Mouse (Mus musculus) urinary bladder, postnatal 4 days (tissue): ENCODE data around the gene Klf13.
A peak's percentile ranks its signal among the peaks of the same experiment; 100 is the strongest.

Experiments used
- DNase-seq, 2 experiments: peaks; one replicate each; pipeline ENCODE4 v3.0.0; 2021 to 2022; ENCODE audit warnings: low spot score in 2 of 2

The Klf13 gene

DNA sequence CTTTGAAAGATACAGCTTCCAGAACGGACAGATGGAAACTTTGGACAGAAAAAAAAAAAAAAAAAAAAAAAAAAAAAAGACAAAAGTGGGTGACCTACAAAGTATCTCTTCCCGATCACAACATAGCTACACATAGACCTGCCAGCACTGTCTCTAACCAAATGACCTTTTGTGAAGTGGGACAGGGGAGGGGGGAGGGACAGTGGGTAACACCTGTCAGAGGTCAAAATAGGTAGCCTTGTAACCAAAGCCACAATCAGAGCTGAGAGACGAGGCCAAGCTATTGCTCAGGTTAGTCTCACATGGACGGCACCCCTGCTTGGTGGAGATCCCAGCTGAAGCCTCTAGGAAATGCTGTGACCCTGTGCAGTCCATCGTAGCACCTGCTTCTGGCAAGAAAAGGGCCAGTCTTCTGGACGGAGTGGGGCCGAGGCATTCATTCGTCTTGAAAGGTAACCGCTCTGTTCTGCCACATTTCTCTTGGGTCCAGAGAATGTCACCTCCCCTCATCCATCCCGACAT, 51.1 kb downstream of the Klf13 start:
- DNase-seq = no peak

DNA sequence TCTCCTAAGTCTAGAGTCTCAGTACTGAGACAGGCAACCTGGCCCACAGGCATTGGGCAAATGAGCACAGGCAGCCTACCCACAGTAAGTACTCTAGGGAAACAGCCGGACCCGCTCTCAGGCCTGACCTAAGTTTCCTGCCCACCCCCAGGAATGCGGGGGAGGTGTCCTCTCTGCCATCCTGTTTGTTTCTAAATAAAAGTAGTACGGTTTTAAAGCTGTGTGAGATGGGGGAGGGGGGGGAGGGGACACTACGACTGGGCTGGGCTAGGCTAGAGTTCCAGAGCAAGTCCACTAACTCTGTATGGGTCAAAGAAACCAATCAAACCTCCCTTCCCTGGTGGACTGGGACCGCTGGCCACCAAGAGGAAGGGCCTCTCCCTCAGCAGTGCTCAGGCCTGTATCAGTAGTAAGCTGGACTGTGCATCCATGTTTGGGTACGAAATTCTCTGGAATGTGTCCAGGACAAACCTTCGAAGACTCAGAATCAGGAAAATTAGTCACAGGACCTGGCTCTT, 51.6 kb downstream of the Klf13 start:
- no peak for DNase-seq

DNA sequence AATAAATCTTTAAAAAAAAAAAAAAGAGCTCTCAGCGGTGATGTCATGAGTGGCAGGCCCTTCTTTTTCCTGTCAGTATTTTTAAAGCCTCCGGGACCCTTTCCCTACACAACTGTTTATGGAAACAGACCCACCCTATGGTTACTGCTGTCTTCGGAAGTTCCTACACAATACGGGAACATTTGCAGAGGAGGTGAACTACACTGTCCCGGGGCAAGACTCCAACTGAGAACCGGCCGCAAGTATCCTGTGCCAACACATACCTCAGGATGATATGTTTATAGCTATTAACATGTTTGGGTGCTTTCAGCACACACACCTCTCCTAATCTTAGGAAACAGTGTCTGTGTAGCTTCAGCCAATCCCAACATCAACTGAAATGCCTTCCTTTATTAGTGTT, 53.7 kb downstream of the Klf13 start:
- no peak for DNase-seq

DNA sequence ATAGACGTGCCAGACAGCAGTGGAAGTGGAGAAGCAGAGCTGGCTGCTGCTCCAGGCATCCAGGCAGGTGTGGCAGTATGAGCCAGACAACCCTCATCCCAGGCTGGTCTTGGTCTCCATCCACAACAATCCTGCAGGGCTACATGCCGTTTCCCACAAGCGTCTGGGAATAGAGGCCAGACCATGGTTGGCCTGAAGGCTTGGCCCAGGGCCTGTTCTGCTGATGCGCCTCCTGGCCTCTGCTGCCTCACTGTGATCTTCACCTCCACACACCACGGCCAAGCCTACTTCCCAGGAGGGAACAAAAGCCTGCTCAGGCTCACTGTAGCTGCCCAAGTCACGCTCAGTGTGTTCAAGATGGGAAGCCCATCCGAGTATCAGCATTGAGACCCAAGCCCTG, 56.0 kb downstream of the Klf13 start:
- no peak for DNase-seq

GRCm38 (mm10) chr7:63879583-63879982, 59.1 kb downstream of the Klf13 start:
- no peak for DNase-seq

GRCm38 (mm10) chr7:63877610-63878009, 61.1 kb downstream of the Klf13 start:
- DNase-seq = no peak

DNA sequence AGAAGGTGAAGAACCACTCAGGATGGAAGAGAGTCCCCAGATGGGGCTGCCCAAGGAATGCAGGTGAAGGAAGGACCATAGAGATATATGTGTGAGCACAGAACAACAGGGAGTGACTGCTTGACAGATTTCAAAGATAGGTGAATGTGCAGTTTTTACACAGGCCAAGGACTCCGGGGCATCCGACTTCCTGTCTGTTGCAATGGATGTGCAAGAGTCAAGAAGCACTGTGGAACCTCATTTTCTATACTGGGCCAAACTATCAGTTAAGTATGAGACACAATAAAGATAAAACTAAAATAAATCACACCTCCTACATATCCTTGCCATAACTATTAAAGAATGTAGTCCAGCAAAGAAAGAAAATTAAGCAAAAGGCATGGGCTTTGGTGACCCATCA, 62.1 kb downstream of the Klf13 start:
- no peak for DNase-seq

DNA sequence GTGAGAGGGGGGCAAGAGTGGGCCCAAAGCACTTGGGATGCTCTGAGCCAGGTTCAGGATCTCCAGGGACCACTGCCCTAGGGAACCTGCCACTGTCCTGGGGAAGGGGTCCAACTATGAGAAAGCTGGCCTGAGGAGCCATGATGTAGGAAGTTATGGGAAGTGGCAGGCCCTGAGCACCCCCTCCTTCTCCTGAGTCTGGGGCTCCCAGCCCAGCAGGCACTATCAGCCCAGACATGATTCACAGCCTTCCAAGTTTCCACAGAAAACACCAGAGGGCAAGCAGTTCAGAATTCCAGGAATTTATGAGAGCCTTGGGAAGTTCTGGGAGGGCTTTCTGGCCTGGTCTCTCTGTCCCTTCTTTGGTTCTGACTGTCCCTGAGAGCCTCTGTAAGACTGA, 63.0 kb downstream of the Klf13 start:
- DNase-seq = no peak

DNA sequence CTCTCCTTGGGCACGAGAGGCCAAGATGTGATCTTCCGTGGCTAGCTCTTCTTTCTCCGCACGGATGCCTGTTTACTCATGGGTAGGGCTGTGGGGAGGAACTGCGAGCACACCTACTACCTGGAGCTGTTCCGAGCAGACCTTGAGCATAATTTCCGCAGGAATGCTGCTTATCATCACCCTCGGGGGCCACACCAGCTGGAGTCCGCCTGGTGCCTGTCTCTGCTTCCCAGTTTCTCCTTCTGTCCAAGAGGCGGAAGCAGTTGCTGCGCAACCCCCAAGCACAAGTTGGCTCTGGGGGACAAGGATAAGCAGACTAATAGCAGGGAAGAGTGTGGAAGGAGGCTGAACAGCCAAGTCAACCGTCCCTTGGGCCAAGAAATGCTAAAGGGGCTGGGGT, 64.8 kb downstream of the Klf13 start:
- DNase-seq = no peak

- DNase-seq = no peak
Observed at GRCm38 (mm10) chr7:63871698-63872097, 67.0 kb downstream of the Klf13 start.

DNA sequence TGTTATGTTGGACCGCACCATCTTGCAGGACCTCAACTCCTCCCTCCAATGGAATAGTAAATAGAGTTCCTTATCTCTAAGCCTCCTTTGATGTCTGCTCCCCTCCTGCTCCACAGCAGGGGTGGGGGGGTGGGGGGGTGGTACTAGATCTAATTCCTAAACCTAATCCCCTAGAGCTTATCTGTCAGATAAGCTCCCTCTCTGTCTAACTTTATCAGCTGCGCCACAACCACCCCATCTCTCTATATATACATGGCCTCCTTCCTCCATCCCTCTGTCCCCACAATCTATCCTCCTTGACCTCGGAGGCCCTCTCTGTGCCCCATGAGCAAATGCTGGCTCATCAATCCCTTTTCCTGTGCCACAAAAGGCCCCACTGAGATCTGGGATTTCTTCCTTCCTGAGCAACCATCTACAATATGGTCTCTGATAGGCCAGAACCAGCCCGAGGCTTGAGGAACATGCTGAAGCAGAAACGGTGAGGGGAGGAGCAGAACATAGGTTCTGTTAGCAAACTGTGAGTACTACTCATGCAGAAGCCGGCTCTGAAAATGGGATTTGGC, 70.3 kb downstream of the Klf13 start:
- no peak for DNase-seq

- no peak for DNase-seq
Observed at GRCm38 (mm10) chr7:63865911-63866310, 72.8 kb downstream of the Klf13 start.

DNA sequence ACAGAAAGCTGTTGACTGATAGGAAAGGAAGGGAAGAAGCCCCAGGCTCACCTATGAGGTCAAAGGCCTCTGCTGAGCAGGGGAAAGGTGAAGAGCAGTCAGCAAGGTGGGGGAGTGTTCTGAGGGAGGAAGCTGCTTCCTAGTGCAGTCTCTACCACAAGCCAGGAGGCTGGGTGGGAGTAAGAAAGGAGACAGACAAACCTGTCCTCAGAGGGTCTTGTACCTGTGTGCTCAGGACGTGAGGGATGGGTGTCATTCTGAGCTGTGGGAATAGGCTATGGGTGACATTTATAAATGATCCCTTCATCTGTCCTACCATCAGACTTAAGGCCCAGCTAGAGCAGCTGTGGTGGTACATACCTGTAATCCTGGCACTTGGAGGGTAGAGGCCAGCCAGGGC, 75.7 kb downstream of the Klf13 start:
- DNase-seq = no peak

DNA sequence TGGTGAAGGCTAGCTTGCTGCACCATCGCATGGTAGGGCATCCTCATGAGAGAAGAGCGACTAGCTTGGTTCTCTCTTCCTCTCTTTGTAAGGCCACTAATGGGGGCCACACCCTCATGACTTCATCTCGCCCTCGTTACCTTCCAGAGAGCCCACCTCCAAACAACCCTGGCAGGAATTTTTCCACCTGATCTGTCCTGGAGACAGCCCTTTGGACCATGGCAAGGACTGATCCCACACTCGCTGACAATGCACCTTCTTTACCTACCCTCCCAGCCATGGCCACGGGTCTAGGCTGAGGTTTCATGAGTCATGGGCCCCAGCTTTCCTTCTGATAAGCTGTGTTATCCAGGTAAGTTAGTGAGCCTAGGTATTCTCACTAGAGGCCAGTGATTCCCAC, 77.6 kb downstream of the Klf13 start:
- DNase-seq = no peak

GRCm38 (mm10) chr7:63858571-63859152, 80.1 kb downstream of the Klf13 start:
- peak; percentile 74 to 83 for DNase-seq

DNA sequence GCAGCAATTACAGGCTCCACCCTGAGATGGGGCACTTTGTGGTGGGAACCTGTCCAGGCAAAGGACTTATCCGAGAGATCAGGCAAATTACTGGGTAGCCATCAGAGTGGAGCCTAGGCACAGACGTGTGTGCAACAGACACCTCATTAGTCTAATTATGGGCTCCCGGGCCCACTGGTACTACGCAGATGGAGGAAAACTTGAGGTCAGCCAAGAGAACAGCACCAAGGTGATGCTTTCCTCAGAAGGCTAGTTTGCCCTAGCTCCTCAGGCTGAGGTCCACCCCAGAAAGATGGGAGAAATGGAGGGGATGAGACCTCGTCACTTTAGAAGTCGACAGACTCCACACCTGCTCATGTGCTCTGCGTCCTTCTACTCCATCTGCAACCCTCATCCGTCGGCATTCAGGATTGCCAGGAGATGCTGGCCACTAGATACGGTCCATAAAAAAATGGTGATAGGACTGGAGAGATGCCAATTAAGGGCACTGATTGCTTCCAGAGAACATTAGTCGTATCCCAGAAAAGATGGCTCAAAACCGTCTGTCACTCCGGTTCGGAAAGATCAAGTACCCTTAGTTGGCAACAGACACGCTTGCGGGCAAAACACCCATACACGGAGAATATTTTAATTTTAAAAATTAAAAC, 80.8 kb downstream of the Klf13 start:
- DNase-seq = no peak

- peak; percentile 57 to 75 for DNase-seq
Observed at GRCm38 (mm10) chr7:63855283-63855682, 83.4 kb downstream of the Klf13 start.

GRCm38 (mm10) chr7:63851841-63852533, 86.7 kb downstream of the Klf13 start:
- no peak for DNase-seq
